Mouse (Mus musculus) forebrain, embryonic 13.5 days (tissue): ENCODE data around the gene Kcna1. TPM values are rescaled to one million over a fixed set of nuclear protein-coding genes. Genes with fewer than 3 reads are reported as not detected.

Source experiments
- ATAC-seq: fragments of 200-750 bp; cut with Nextera tagmentation; 2 replicates; pipeline ENCODE4 v1.8.0; 2017
- H3K27ac ChIP-seq: fragments of 300-500 bp; sonication (generic); 2 replicates; pipeline ENCODE4 v1.5.1; 2015; ENCODE audit warnings: inconsistent platforms, mild to moderate bottlenecking, moderate library complexity
- H3K27me3 ChIP-seq: fragments of 300-500 bp; sonication (generic); 2 replicates; pipeline ENCODE4 v1.6.1; 2015; ENCODE audit warnings: mild to moderate bottlenecking, inconsistent platforms
- H3K36me3 ChIP-seq: fragments of 300-500 bp; sonication (generic); 2 replicates; pipeline ENCODE4 v1.6.1; 2015; ENCODE audit warnings: mild to moderate bottlenecking, inconsistent platforms; ENCODE audit not compliant: poor library complexity, severe bottlenecking
- H3K4me1 ChIP-seq: fragments of 300-500 bp; sonication (generic); 2 replicates; pipeline ENCODE4 v1.6.1; 2015; ENCODE audit warnings: inconsistent platforms
- H3K4me2 ChIP-seq: fragments of 300-500 bp; sonication (generic); 2 replicates; pipeline ENCODE4 v1.6.1; 2015; ENCODE audit warnings: inconsistent platforms, mild to moderate bottlenecking, moderate library complexity
- H3K4me3 ChIP-seq: fragments of 300-500 bp; sonication (generic); 2 replicates; pipeline ENCODE4 v1.5.1; 2015; ENCODE audit warnings: mild to moderate bottlenecking, inconsistent platforms
- H3K9ac ChIP-seq: fragments of 300-500 bp; sonication (generic); 2 replicates; pipeline ENCODE4 v1.6.1; 2015; ENCODE audit warnings: mild to moderate bottlenecking, inconsistent platforms
- H3K9me3 ChIP-seq: fragments of 300-500 bp; sonication (generic); replicated peaks from 2 replicates; pipeline ENCODE4 v1.6.1; 2016; ENCODE audit warnings: inconsistent platforms
- WGBS: fragments of 180-500 bp; shearing (Covaris S2); methylation state at CpG from one replicate; pipeline ENCODE4 v1.1.7; 2015; 5-methylcytosine and 5-hydroxymethylcytosine counted together
- polyA plus RNA-seq: library from polyadenylated mRNA; unstranded; fragments of >200 nt; fragmentation: Nextera tagmentation; extraction: Ambion mirVana; gene quantifications from 2 replicates; pipeline ENCODE4 v1.2.1, GENCODE M21; 2015

Kcna1 gene
- polyA plus RNA-seq, 1 experiment from 2014 or later, result 3.5 TPM

DNA sequence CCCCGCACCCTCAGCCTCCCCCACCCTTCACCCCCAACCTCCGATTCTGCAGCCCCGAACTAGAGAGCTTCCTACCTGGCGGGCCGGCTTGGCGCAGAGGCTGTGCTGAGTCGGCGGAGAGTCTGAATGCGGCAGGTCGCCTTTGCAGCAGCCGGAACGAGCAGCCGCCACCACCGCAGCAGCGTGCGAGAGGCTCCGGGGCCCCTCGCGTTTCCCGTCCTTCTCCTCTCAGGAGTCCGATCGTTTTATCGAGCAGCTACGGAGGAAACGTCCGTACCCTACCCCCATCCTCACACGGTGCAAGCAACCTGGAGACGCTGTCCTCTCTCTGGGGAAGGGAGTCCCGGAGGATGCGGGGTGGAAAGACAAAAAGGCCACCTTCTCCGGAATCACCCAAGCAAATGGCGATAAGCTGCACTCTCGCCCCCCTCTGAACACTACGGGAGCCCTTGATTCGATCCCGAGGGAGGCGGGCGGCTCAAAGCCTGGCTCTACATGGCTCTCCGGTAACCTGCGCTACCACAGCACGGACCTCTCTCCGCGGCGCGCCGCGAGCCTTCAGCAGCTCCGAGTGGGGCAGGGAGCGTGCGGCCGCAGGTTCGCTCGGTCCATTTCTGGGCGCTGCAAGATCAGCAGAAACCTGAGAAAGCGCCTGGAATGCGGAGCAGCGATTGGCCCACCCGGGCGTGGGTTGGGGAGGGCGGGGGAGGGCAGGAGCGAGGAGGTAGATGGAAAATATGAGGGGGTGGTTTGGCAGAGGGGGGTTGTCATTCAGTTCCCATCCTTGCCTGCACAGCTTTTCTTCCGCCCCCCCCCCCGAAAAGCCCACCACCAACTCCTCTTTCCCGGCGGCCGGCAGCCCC, 1.8 kb downstream of the Kcna1 start:
- H3K4me3 ChIP-seq, result peak overlapping the region; percentile 57
- H3K27ac ChIP-seq, result no peak overlapping the region; the same call in 1 of the 2 replicates
- H3K27me3 ChIP-seq, result peaks cover 58% of the 10 kb centered on the region
- peak; percentile 28 for ATAC-seq
- H3K9me3 ChIP-seq, result no peaks in the 10 kb centered on the region
- peaks cover 24% of the 10 kb centered on the region for H3K4me1 ChIP-seq
- peak overlapping the region; percentile 99 for H3K4me2 ChIP-seq
- H3K9ac ChIP-seq, result peak overlapping the region; percentile 68
- no peaks in the 10 kb centered on the region for H3K36me3 ChIP-seq
- WGBS, result under 1% methylated on average over 62 of the region's 66 CpGs

- H3K27me3 ChIP-seq, result peaks cover 67% of the 10 kb centered on the region
- peak overlapping the region; percentile 57 for H3K4me3 ChIP-seq
- H3K27ac ChIP-seq, result no peak overlapping the region
- H3K36me3 ChIP-seq, result no peaks in the 10 kb centered on the region
- H3K9ac ChIP-seq, result peak overlapping the region; percentile 50
- 1% methylated on average over 25 of the region's 25 CpGs for WGBS
- H3K4me2 ChIP-seq, result peak overlapping the region; percentile 99
- peaks cover 24% of the 10 kb centered on the region for H3K4me1 ChIP-seq
- ATAC-seq, result no peak
- H3K9me3 ChIP-seq, result no peaks in the 10 kb centered on the region
Measured at GRCm38 (mm10) chr6:126643341-126644055, 2.7 kb downstream of the Kcna1 start.

- no peak overlapping the region for H3K27ac ChIP-seq
- H3K4me1 ChIP-seq, result peaks cover 24% of the 10 kb centered on the region
- H3K9me3 ChIP-seq, result no peaks in the 10 kb centered on the region
- WGBS, result under 1% methylated on average over 36 of the region's 36 CpGs
- H3K4me2 ChIP-seq, result peak overlapping the region; percentile 99
- H3K4me3 ChIP-seq, result peak overlapping the region; percentile 57
- ATAC-seq, result no peak
- peak overlapping the region; percentile 50 for H3K9ac ChIP-seq
- H3K36me3 ChIP-seq, result no peaks in the 10 kb centered on the region
- peaks cover 65% of the 10 kb centered on the region for H3K27me3 ChIP-seq
Measured at GRCm38 (mm10) chr6:126642856-126643321, 3.3 kb downstream of the Kcna1 start.

- Histone ChIP-seq H3K36me3 (no peaks in the 10 kb centered on the region), H3K9me3 (no peaks in the 10 kb centered on the region), H3K27me3 (no peaks in the 10 kb centered on the region), H3K4me1 (no peaks in the 10 kb centered on the region), H3K9ac (no peak overlapping the region), H3K27ac (no peak overlapping the region), H3K4me3 (no peak overlapping the region), H3K4me2 (no peak overlapping the region)
- WGBS, result 84% methylated on average over 7 of the region's 7 CpGs
- no peak for ATAC-seq
Measured at GRCm38 (mm10) chr6:126628451-126628850, 17.7 kb downstream of the Kcna1 start.

GRCm38 (mm10) chr6:126618455-126618854, 27.7 kb downstream of the Kcna1 start:
- Histone ChIP-seq H3K9me3 (no peaks in the 10 kb centered on the region), H3K36me3 (no peaks in the 10 kb centered on the region), H3K4me1 (no peaks in the 10 kb centered on the region), H3K27ac (no peak overlapping the region), H3K27me3 (no peaks in the 10 kb centered on the region), H3K9ac (no peak overlapping the region), H3K4me2 (no peak overlapping the region), H3K4me3 (no peak overlapping the region)
- ATAC-seq, result no peak
- WGBS, result 65% methylated on average over 4 of the region's 4 CpGs

GRCm38 (mm10) chr6:126610746-126611145, 35.4 kb downstream of the Kcna1 start:
- ATAC-seq, result no peak
- Histone ChIP-seq H3K9ac (no peak overlapping the region), H3K9me3 (no peaks in the 10 kb centered on the region), H3K4me1 (no peaks in the 10 kb centered on the region), H3K4me2 (no peak overlapping the region), H3K4me3 (no peak overlapping the region), H3K27me3 (no peaks in the 10 kb centered on the region), H3K27ac (no peak overlapping the region), H3K36me3 (no peaks in the 10 kb centered on the region)
- 71% methylated on average over 4 of the region's 4 CpGs for WGBS

DNA sequence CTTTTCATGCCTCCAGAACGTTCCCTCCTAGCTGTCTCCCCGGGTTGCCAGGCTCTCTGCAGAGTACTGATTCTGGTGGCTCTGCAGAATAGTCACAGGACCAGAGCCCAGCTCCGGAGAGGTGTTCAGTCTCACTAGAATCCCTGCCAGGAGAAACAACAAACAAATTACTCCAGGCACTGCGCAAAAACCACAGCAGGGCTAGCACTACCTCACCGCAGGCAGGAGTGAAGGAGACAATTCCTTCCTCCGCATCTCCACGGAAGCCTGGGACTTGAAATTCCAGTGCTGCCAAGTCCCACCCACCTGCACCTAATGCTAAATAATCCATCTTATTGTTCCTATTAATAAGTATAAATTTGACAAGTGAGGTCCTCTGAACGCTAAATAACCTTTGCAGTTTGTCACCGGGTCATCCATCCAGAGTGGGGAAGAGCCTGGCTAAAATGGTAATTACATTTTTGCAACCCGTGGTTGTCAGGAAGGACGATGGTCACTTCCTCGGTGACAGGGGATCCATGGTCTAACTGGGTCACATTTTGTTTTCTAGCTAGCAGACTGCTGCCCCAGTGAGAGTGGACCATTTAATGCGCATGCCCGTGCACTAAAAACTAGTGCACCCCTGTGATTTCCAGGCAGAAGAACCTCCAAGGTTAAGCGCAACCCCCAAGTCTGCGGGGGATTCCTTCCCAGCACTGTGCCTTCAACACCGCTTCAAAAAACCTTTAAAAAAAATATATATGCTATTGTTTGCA, 36.8 kb downstream of the Kcna1 start:
- no peaks in the 10 kb centered on the region for H3K4me1 ChIP-seq
- H3K9ac ChIP-seq, result no peak overlapping the region
- H3K36me3 ChIP-seq, result no peaks in the 10 kb centered on the region
- no peak overlapping the region for H3K27ac ChIP-seq
- ATAC-seq, result no peak
- H3K9me3 ChIP-seq, result no peaks in the 10 kb centered on the region
- H3K4me2 ChIP-seq, result no peak overlapping the region
- H3K4me3 ChIP-seq, result no peak overlapping the region
- WGBS, result 71% methylated on average over 17 of the region's 17 CpGs
- no peaks in the 10 kb centered on the region for H3K27me3 ChIP-seq

- Histone ChIP-seq H3K36me3 (no peaks in the 10 kb centered on the region), H3K9ac (no peak overlapping the region), H3K27me3 (no peaks in the 10 kb centered on the region), H3K9me3 (0 out of 2 replicates have a peak, but pooled peaks cover 3% of the 10 kb centered on the region), H3K4me2 (no peak overlapping the region), H3K4me3 (no peak overlapping the region), H3K27ac (peak overlapping the region; percentile 80), H3K4me1 (no peaks in the 10 kb centered on the region)
- ATAC-seq, result peak; percentile 88
- WGBS, result 85% methylated on average over 13 of the region's 13 CpGs
Measured at GRCm38 (mm10) chr6:126601843-126602326, 44.3 kb downstream of the Kcna1 start.

- Histone ChIP-seq H3K9me3 (0 out of 2 replicates have a peak, but pooled peaks cover 3% of the 10 kb centered on the region), H3K36me3 (no peaks in the 10 kb centered on the region), H3K27me3 (no peaks in the 10 kb centered on the region), H3K4me3 (no peak overlapping the region), H3K9ac (no peak overlapping the region), H3K4me2 (no peak overlapping the region), H3K4me1 (peaks cover 6% of the 10 kb centered on the region; the same call in 1 of the 2 replicates), H3K27ac (no peak overlapping the region)
- 94% methylated on average over 3 of the region's 3 CpGs for WGBS
- no peak for ATAC-seq
Measured at GRCm38 (mm10) chr6:126599201-126599995, 46.8 kb downstream of the Kcna1 start.

DNA sequence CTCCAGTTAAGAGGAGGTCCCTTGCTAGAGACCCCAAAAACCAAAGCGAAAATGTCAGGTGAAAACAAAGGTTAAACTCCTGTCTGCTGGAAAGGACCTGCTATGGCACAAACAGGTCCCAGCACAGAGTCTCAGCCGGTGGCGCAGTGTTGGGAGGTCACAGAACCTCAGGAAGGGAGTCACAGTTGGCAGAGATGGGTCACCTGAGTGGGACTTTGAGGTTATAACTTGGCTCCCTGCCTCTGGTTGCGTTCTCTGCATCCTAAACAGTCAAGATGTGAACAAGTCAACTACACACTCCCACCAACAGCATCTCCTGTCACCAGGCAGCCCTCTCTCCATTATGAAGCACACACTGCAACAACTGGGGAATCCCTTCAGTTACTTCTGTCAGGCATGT, 48.4 kb downstream of the Kcna1 start:
- peaks cover 6% of the 10 kb centered on the region; the same call in 1 of the 2 replicates for H3K4me1 ChIP-seq
- ATAC-seq, result no peak
- 97% methylated on average over 4 of the region's 4 CpGs for WGBS

More for the DNA sequence above, 48.4 kb downstream of the Kcna1 start:
- no peaks in the 10 kb centered on the region for H3K27me3 ChIP-seq
- H3K9ac ChIP-seq, result no peak overlapping the region
- no peak overlapping the region for H3K4me2 ChIP-seq
- H3K4me3 ChIP-seq, result no peak overlapping the region
- 0 out of 2 replicates have a peak, but pooled peaks cover 3% of the 10 kb centered on the region for H3K9me3 ChIP-seq
- H3K27ac ChIP-seq, result no peak overlapping the region
- H3K36me3 ChIP-seq, result no peaks in the 10 kb centered on the region
